Mouse (Mus musculus): Measurements from ENCODE around the gene Idh3b. TPM values are rescaled to one million over a fixed set of nuclear protein-coding genes. Genes with fewer than 3 reads are reported as not detected.

The Idh3b gene
- polyA plus RNA-seq, 3 experiments from 2014 or later, result 147 to 175 (median 150) TPM

- no peak for ATAC-seq
Measured at GRCm38 (mm10) chr2:130262398-130262797, 21.9 kb downstream of the Idh3b start.

GRCm38 (mm10) chr2:130261914-130262313 is 22.4 kb downstream of the Idh3b start:
- ATAC-seq, result no peak

- ATAC-seq, result no peak
Measured at GRCm38 (mm10) chr2:130260822-130261221, 23.5 kb downstream of the Idh3b start.

GRCm38 (mm10) chr2:130256762-130257161 is 27.6 kb downstream of the Idh3b start:
- no peak for ATAC-seq

- ATAC-seq, result no peak
Measured at GRCm38 (mm10) chr2:130248226-130248625, 36.1 kb downstream of the Idh3b start.

- ATAC-seq, result no peak
Measured at GRCm38 (mm10) chr2:130246912-130247311, 37.4 kb downstream of the Idh3b start.

Other genes with a start within 250 kb of the Idh3b start
- not detected for gene Tgm6, start 172.1 kb downstream of the Idh3b start, polyA plus RNA-seq (2017; shearing (Covaris generic))
- gene Snrpb, start 105.1 kb downstream of the Idh3b start, polyA plus RNA-seq (2017; shearing (Covaris generic)), result 100 to 1,000 TPM; 297 to 418 (median 316) TPM
- gene Tmc2, start 89.4 kb downstream of the Idh3b start, polyA plus RNA-seq (2017; shearing (Covaris generic)), result not detected
- gene Nop56, start 10.1 kb downstream of the Idh3b start, polyA plus RNA-seq (2017; shearing (Covaris generic)), result 100 to 1,000 TPM; 278 to 380 (median 357) TPM
- gene Ebf4, start 10.6 kb upstream of the Idh3b start, polyA plus RNA-seq (2017; shearing (Covaris generic)), result not detected
- under 1 TPM in 1 of 3 experiments, not detected in 2; 0.40 TPM for gene Cpxm1, start 113.0 kb upstream of the Idh3b start, polyA plus RNA-seq (2017; shearing (Covaris generic))
- not detected for gene Gm28372, start 120.7 kb upstream of the Idh3b start, polyA plus RNA-seq (2017; shearing (Covaris generic))
- not detected for gene 1700020A23Rik, start 120.7 kb upstream of the Idh3b start, polyA plus RNA-seq (2017; shearing (Covaris generic))
- gene Tmem239, start 121.9 kb upstream of the Idh3b start, polyA plus RNA-seq (2017; shearing (Covaris generic)), result not detected
- gene Vps16, start 139.8 kb upstream of the Idh3b start, polyA plus RNA-seq (2017; shearing (Covaris generic)), result 100 to 1,000 TPM; 165 to 250 (median 199) TPM
- 10 to 100 TPM; 11.9 to 14.9 (median 12.0) TPM for gene Pced1a, start 140.2 kb upstream of the Idh3b start, polyA plus RNA-seq (2017; shearing (Covaris generic))
- 10 to 100 TPM; 66.1 to 70.0 (median 69.6) TPM for gene Ptpra, start 165.7 kb upstream of the Idh3b start, polyA plus RNA-seq (2017; shearing (Covaris generic))